Mouse (Mus musculus) B cell, adult 2 months (primary cell): ENCODE measurements around the gene Thbs3.
A peak's percentile ranks its signal among the peaks of the same experiment; 100 is the strongest.

ENCODE experiments used
- DNase-seq, 2 experiments: peaks; one replicate each; pipeline ENCODE4 v3.0.0; 2022

Gene Thbs3

DNA sequence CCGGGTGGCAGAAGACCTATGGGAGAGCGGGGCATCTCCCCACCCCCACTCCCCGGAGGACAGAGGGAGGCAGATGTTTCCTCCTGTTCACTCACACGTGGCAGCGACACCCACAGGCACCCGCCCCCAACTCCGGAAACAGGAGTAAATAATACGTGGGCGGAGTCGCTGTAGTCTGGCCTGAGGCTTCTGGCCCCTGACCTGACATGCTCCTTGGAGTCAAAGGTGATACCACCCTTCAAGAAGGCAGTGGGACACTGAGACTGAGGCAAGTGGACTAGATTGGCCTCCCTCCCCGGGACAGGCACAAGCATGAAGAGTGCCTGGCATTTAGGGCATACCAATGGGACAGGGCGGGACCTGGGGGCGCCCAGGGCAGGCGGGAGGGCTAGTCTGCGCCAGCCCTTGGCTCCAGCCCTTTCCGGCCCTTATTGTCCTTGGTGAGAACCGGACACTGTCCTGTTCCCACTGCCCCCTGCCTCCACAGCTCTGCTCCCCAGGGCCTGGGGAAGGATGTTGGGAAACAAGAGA lies 36.5 kb downstream of the Thbs3 start:
- DNase-seq: peak; percentile 77 to 78

DNA sequence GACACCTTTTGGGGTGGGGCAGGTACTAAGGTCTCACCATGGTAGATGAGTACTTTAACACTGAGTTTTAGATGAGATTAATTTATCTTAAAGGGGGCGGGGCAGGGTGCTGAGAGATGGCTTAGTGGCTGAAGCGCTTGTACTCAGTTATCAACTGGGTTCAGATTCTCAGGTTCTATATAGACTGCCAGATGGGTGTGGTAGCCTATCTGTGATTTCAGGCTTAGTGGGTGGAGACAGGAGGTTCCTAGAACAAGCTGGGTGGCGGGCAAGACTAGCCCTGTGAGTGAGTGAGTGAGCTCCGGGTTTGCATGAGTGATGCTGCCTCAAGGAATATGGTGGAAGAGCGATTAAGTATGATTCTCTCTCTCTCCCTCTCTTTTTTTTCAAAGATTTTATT lies 40.0 kb downstream of the Thbs3 start:
- no peak for DNase-seq

DNA sequence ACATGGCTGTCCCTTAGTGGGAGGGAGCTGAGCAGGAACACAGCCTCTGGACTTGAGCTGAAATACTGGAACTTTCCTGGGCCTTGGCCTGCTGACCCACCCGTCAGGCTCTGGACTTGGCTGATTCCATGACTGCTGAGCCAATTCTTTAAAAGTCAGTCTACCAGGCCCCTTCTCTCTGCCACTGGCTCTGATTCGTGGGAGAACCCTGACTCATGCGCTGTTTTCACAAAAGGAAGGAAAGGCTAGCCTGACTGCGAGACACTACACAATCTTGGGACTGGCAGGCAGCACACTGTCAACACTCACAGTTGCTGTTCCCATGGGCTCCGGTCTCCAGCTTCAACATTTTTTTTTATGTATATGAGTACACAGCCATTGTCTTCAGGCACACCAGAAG lies 41.2 kb downstream of the Thbs3 start:
- DNase-seq: no peak

DNA sequence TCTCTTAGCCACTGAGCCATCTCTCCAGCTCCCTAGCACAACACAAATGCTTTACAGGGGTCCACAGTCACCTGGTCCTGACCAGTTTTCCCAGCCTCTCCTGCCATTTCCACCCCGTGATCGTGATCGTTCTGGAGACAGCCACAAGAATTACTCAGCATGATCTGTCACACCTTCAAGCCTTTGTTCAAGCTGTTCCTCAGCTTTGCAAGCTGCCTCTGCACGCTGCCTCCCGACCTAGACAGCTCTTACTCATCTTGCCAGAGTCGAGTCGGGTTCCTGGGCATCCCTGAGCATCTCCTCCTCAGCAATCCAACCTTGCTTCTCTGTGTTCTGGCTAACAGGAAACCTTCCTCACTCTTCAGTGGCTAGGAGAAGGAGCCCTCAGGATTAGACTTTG lies 44.1 kb downstream of the Thbs3 start, which contains the start of gene Dpm3:
Dpm3 (plus strand) TSS at position 283 of the 400 bp plus-strand sequence.
- no peak for DNase-seq

DNA sequence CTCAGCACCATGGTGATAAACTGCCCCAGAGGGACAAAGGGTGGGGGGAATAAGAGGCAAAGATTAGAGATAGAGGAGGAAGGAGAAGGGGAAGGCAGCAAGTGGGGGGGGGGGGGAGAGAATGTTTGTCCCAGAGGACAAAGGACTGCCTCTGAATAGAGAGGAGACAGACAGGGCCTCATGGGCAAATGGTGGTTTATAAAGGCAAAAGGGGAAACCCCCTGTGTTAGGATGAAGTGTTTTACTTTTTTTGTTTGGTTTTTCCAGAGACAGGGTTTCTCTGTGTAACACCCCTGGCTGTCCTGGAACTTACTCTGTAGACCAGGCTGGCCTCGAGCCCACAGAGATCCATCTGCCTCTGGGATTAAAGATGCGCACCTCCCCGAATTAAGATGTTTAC lies 45.2 kb downstream of the Thbs3 start:
- DNase-seq: no peak

DNA sequence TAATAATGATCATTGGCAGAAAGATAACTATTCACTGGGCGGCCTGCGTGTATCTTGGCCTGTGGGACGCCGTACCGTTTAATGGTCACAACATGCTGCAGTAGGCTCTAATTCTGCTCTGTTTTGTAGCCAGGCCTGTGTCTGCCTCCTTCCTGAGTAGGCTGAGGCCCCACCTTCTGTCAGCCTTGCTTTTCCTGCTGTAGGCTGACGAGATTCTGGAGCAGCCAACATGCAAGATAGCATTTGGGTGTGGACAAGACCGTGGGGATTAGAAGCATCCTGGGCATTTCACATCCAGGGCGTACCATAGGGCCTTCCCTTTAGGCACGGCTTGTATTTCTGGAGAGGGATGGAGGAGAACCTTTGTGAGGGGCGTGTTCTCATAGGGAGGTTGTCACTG lies 47.4 kb downstream of the Thbs3 start:
- no peak for DNase-seq

DNA sequence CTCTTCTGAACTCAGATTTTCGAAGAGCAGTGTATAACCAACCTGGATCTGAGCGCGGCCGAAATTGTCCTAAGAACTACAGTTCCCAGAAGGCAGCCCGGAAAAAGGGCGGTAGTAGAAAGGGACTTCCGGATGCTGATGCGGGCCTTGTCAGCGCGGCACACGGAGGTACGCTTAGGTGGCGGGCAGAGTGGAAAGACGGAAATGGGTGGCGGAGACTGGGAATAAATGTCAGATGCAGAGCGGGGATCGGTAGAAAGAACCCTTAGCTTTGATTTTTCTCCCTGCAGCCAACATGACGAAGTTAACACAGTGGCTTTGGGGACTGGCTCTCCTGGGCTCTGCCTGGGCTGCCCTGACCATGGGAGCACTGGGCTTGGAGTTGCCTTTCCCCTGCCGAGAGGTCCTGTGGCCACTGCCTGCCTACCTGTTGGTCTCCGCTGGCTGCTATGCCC lies 51.5 kb downstream of the Thbs3 start:
- peak; percentile 76 to 78 for DNase-seq

DNA sequence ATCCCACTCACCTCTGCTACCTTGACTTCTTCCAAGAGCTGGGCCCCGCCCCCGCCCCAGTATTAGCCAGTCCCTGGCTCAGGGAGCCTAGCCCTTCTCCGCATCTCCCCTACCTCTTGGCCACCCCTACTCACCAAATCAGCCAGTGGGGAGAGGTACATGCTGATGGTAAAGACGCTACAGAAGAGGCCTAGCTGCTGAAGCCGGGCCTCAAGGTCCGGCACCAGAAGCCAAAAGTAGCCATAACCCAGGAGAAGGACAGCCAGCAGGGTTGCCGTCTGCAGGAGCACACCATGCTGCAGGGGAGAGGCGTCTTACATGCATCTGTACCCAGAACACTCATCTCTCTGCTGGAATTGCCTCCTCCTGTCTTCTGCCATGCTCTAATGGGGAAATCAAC lies 53.9 kb downstream of the Thbs3 start:
- DNase-seq: no peak

DNA sequence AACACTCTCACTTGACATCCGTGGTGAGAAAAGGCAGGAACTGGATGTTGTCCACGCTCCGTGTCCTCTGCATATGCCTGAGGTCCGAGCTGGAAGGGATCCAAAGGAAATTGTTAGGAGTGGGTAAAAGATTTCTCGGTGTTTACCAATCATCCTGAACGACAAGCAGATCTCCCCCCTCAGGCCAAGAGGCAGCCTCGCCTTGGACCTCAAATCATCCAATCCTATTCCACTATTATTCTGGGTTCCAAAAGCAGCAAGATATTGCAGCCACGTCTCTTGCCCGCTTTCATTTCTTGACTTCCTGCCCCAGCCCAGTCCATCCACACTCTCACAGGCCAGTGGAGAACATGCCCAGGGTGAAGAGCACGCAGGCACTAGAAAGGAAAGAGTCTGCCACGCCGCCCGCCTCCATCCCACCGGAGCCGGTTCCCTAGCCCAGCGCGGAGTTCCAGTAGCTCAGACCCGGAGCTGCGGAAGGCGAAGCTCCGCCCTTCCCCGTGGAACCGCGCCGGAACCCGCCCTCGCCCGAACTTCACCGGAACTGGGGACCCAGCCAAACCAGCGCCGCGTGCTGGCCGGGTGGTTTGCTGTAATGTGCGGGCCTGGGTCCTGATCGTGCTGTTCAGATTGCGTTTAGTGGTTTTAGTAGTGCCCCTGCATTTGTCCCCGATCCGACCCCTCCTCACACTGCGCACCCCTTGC lies 55.2 kb downstream of the Thbs3 start, which contains the start of gene Slc50a1:
Slc50a1 (minus strand) TSS at position 520 of the 705 bp plus-strand sequence.
- peak; percentile 73 to 74 for DNase-seq

DNA sequence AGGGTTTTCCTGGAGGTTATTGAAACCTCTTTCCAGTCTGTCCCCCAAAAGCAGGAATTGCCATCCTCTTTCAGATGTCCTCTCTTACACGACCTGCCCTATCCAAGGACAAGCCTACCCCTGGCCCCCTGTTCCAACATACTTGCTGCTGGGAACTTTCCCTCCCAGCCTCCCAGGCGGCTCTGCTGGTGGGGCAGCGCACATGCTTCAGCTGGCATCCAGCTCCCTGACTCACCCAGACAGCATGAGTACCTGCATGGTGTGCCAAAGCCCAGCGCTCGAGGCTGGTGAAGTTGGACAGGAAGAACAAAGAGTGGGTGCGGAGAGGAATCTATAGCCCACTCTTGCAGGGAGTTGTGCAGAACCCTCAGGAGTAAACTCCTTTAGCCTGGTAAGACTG lies 55.9 kb downstream of the Thbs3 start:
- DNase-seq: peak in 1 of 2 experiments; percentile 12

DNA sequence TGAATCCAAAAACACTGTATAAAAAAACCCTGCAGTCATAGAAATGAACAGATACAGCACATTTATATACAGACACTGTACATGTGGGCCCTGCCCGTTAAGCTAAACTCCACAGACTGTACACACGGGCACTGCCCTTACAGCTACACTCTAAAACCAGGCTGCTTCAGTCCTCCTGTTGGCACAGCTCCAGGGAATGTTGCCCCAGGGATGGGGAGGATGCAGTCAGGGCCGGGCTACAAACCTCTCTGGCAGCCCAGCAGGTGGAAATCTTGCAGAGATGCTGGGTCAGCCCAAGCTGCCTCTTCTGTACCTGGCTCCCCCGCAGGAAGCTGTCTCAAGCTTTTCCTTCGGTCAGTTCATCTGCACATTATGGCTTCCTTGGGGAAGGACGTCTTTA lies 56.8 kb downstream of the Thbs3 start:
- DNase-seq: no peak

DNA sequence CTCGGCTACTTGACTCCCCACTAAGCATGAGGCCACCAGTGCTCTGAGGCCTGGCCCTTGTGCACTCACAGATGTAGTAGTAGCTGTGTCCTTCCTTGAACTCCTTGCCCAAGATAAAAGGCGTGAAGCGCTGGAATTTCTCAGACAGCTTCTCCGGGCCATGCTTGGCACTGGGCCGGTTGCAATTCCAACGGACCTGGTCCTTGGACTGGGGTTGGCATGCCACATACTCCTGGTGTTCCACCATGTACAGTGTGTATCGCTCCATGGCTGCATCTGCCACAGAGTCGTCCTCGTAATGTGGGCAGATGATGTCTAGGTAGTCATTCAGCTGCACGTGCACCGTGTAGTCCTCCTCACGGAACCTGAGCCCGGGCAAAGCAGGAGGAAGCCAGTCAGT lies 61.1 kb downstream of the Thbs3 start:
- DNase-seq: no peak
